Mouse (Mus musculus): ENCODE results near the gene Atp8a2. TPM values are rescaled to one million over a fixed set of nuclear protein-coding genes. Genes with fewer than 3 reads are reported as not detected.

The Atp8a2 gene
- polyA plus RNA-seq, 1 experiment from 2014 or later: 4.2 TPM

DNA sequence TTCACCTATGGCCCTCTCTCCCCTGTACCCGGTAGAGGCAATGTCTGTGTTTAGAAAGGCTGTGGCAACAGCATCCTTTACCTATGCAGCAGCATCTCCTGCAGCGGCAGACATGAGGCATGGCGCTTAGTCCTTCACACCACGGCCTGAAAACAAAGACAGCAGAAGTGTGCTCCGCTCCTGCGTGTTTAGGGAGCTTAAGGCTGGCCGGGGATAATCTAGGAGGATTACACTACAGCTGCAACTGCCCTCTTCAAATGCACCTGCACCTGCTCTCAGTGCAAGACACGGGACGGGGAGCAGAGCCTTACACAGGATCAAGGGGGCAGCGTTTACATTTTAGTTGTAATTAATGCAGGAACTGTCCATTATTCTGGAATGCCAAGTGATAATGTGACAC lies 75.4 kb downstream of the Atp8a2 start:
- H3K9ac ChIP-seq (replicated peaks; ENCODE audit: low read length): no peak overlapping the region

DNA sequence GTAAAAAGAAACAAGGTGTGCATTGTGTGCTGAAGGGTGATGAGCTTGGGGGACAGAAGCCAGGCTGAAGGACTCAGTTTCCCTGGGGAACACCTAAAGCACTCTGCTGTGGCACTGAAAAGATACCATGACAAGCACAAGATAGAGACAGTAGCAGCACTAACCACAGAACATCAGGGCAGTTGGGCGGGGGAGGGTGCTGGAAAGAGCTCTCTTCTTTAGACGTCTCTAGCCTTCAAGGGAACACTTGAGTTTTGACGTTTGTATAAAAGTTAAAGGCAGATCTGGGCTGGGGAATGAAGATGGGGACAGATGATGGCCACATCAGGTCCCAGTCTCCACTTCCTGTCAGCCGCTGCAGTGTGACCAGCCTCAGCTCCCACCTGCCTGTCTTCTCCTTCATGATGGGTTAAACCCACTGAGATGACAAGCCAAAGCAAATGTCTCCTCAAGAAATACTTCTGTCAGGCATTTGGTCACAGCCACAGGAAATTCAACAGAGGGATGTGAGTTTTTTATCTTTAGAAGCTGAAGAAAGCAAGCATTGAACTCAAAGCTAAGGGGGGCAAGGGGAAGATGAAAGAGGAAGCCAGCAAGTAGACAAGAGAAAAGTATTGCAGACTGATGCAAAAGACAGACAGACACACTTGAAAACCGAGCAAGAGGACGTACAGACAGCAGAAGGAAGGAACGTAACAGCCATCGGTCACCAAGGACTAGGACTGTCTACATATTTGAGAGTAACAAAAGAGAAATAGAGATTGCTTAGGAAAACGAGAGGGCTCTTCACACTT lies 79.0 kb downstream of the Atp8a2 start:
- no peaks in the 10 kb centered on the region for H3K36me3 ChIP-seq (replicated peaks; ENCODE audit: control insufficient read depth, insufficient read depth, low read depth, low read length)
- H3K4me1 ChIP-seq (ENCODE audit: control insufficient read depth, insufficient read depth, low read length): no peaks in the 10 kb centered on the region
- DNase-seq (ENCODE audit: low spot score) (no peak), ATAC-seq (replicated peaks; ENCODE audit: insufficient number of reproducible peaks, low FRiP score, low TSS enrichment, low read depth) (no peak)
- no peak overlapping the region for H3K4me2 ChIP-seq (ENCODE audit: low read depth, low read length)
- no peak overlapping the region for H3K4me3 ChIP-seq (ENCODE audit: low read depth, low read length)
- no peak overlapping the region for H3K27ac ChIP-seq (replicated peaks; ENCODE audit: low read depth, low read length)
- no peaks in the 10 kb centered on the region for H3K9me3 ChIP-seq (replicated peaks; ENCODE audit: control insufficient read depth, low read length)
- 81% methylated on average over 9 of the region's 9 CpGs for WGBS
- H3K27me3 ChIP-seq (ENCODE audit: control insufficient read depth, insufficient read depth, low read length): no peaks in the 10 kb centered on the region
- H3K9ac ChIP-seq (replicated peaks; ENCODE audit: low read length): no peak overlapping the region

More for the DNA sequence above, 75.4 kb downstream of the Atp8a2 start:
- 51% methylated on average over 10 of the region's 10 CpGs for WGBS
- Histone ChIP-seq H3K36me3 (replicated peaks; ENCODE audit: control insufficient read depth, insufficient read depth, low read depth, low read length) (no peaks in the 10 kb centered on the region), H3K4me1 (ENCODE audit: control insufficient read depth, insufficient read depth, low read length) (no peaks in the 10 kb centered on the region), H3K27ac (replicated peaks; ENCODE audit: low read depth, low read length) (no peak overlapping the region), H3K27me3 (ENCODE audit: control insufficient read depth, insufficient read depth, low read length) (no peaks in the 10 kb centered on the region), H3K9me3 (replicated peaks; ENCODE audit: control insufficient read depth, low read length) (no peaks in the 10 kb centered on the region), H3K4me3 (ENCODE audit: low read depth, low read length) (no peak overlapping the region), H3K4me2 (ENCODE audit: low read depth, low read length) (no peak overlapping the region)
- DNase-seq (ENCODE audit: low spot score): no peak
- no peak for ATAC-seq (replicated peaks; ENCODE audit: insufficient number of reproducible peaks, low FRiP score, low TSS enrichment, low read depth)

DNA sequence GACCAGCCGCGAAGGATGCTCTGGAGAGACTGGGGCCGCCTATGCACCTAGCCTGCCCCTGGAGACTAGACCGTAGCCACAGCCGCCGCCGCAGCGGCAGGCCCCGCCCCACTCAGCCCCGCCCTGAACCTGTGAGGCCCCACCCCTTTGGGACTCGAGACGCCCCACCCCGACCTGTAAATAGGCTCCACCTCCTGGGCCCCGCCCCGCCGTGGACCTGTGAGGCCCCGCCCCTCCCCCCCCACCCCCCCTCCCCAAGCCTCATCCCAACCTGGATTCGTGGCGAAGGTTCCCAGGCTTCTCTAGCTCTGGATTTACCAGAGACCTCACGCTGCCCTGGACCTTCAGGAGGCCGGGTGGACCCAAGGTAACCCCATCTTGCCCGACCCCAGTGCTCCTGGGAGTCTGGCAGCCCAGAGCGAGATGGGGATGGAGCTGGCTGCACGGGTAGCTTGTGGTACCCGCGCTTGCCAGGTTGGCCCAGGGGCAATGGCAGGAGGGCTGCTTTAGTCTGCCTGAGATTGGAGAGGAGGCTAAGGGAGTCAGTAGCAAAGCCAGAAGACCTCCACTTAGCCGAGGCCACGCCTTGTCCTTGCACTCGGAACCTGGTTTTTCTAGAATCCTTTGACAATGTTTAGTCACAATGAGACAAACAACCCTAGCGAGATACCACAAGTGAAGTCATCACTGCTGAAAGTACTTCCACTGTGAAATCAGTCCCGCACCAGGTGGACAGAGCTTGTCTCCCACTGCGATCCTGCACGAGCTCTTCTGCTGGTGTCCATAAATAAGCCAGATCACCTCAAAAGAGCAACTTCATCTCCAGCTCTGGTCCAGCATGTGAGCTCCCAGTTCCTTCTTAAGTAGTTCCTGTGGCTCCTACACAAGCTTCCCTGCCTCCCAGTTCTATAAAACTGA lies 109.9 kb downstream of the Atp8a2 start:
- H3K9me3 ChIP-seq (replicated peaks; ENCODE audit: control insufficient read depth, low read length): no peaks in the 10 kb centered on the region
- peak; percentile 83 for DNase-seq (ENCODE audit: low spot score)
- peak; percentile 94 for ATAC-seq (replicated peaks; ENCODE audit: insufficient number of reproducible peaks, low FRiP score, low TSS enrichment, low read depth)
- H3K27me3 ChIP-seq (ENCODE audit: control insufficient read depth, insufficient read depth, low read length): no peaks in the 10 kb centered on the region; the same call in 1 of the 2 replicates
- peak overlapping the region; percentile 88 for H3K4me2 ChIP-seq (ENCODE audit: low read depth, low read length)
- H3K27ac ChIP-seq (replicated peaks; ENCODE audit: low read depth, low read length): no peak overlapping the region
- 16% methylated on average over 20 of the region's 33 CpGs for WGBS
- H3K4me3 ChIP-seq (ENCODE audit: low read depth, low read length): peak overlapping the region; percentile 44
- no peaks in the 10 kb centered on the region for H3K4me1 ChIP-seq (ENCODE audit: control insufficient read depth, insufficient read depth, low read length)
- peak overlapping the region; percentile 53 for H3K9ac ChIP-seq (replicated peaks; ENCODE audit: low read length)
- no peaks in the 10 kb centered on the region for H3K36me3 ChIP-seq (replicated peaks; ENCODE audit: control insufficient read depth, insufficient read depth, low read depth, low read length)

DNA sequence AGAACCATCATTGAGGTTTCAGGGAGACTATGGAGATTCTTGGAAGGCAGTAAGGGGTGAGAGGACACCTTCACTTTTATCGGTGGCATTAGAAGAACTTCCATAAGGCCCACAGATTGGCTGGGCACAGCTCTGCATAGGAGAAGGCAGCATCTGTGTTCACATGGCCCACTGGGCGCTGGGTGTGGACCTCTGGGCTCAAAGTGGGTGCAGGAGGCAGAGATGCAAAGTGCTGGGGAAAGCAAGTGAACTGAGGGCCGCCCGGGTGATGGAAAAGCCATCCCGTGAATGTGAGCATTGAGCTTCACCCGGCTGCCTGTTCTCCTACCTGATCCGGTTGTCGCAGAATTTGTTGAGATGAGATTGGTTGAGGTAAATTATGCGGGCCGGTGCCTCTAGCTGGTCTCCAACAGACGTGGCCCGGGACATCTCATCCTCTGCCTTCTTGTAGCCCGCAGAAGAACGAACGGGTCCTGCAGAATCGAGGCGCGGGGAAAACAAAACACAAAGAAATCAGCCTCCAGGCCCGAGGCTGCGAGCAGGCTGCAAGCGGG lies 110.6 kb downstream of the Atp8a2 start:
- peak; percentile 9 for DNase-seq (ENCODE audit: low spot score)
- H3K9ac ChIP-seq (replicated peaks; ENCODE audit: low read length): peak overlapping the region; percentile 53
- H3K36me3 ChIP-seq (replicated peaks; ENCODE audit: control insufficient read depth, insufficient read depth, low read depth, low read length): no peaks in the 10 kb centered on the region
- ATAC-seq (replicated peaks; ENCODE audit: insufficient number of reproducible peaks, low FRiP score, low TSS enrichment, low read depth): peak; percentile 68
- no peaks in the 10 kb centered on the region for H3K4me1 ChIP-seq (ENCODE audit: control insufficient read depth, insufficient read depth, low read length)
- WGBS: 4% methylated on average over 21 of the region's 21 CpGs
- peak overlapping the region; percentile 44 for H3K4me3 ChIP-seq (ENCODE audit: low read depth, low read length)
- H3K9me3 ChIP-seq (replicated peaks; ENCODE audit: control insufficient read depth, low read length): no peaks in the 10 kb centered on the region
- no peak overlapping the region for H3K27ac ChIP-seq (replicated peaks; ENCODE audit: low read depth, low read length)
- peak overlapping the region; percentile 88 for H3K4me2 ChIP-seq (ENCODE audit: low read depth, low read length)
- no peaks in the 10 kb centered on the region; the same call in 1 of the 2 replicates for H3K27me3 ChIP-seq (ENCODE audit: control insufficient read depth, insufficient read depth, low read length)

DNA sequence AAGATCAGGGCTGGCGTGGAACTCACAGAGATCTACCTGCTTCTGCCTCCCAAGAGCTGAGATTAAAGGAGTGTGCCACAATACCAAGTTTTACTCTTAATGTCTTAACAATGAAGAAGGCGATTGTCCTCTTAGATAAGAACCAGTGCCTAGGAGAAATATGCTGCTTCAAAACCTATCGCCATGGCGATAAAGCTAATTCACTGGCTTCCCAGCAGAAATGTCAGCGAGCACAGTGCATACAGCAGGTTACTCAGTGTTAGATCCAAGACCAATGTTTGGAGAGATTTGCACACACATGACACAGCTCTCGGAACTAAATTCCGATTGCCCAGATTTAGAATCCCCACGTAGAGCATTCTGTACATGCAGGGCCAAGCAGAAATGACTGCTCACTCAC lies 114.2 kb downstream of the Atp8a2 start:
- Histone ChIP-seq H3K27me3 (ENCODE audit: control insufficient read depth, insufficient read depth, low read length) (no peaks in the 10 kb centered on the region; the same call in 1 of the 2 replicates), H3K4me2 (ENCODE audit: low read depth, low read length) (no peak overlapping the region), H3K4me1 (ENCODE audit: control insufficient read depth, insufficient read depth, low read length) (no peaks in the 10 kb centered on the region), H3K9me3 (replicated peaks; ENCODE audit: control insufficient read depth, low read length) (no peaks in the 10 kb centered on the region), H3K36me3 (replicated peaks; ENCODE audit: control insufficient read depth, insufficient read depth, low read depth, low read length) (no peaks in the 10 kb centered on the region), H3K27ac (replicated peaks; ENCODE audit: low read depth, low read length) (no peak overlapping the region), H3K4me3 (ENCODE audit: low read depth, low read length) (no peak overlapping the region), H3K9ac (replicated peaks; ENCODE audit: low read length) (no peak overlapping the region)
- ATAC-seq (replicated peaks; ENCODE audit: insufficient number of reproducible peaks, low FRiP score, low TSS enrichment, low read depth) (no peak), DNase-seq (ENCODE audit: low spot score) (no peak)
- 86% methylated on average over 8 of the region's 8 CpGs for WGBS

DNA sequence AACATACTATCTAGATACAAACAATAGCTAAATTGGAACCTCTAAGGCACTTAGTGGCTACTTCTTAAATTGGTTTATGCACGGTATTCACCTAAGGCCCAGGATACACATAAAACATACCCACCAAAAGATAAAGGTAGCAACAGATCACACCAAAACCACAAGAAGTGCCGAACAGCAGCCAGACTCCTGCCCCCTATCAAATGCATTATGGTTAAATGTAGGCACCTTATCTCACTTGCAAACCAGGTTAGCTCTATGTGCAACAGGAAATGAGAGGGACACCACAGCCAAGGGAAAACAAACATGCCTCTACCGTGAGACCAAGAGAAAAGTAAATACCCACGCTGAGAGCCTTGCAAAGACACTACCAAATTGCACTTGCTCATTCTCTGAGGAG lies 124.5 kb downstream of the Atp8a2 start:
- 80% methylated on average over 4 of the region's 4 CpGs for WGBS
- Histone ChIP-seq H3K4me2 (ENCODE audit: low read depth, low read length) (no peak overlapping the region), H3K36me3 (replicated peaks; ENCODE audit: control insufficient read depth, insufficient read depth, low read depth, low read length) (no peaks in the 10 kb centered on the region), H3K4me1 (ENCODE audit: control insufficient read depth, insufficient read depth, low read length) (no peaks in the 10 kb centered on the region), H3K4me3 (ENCODE audit: low read depth, low read length) (no peak overlapping the region), H3K9me3 (replicated peaks; ENCODE audit: control insufficient read depth, low read length) (no peaks in the 10 kb centered on the region), H3K27me3 (ENCODE audit: control insufficient read depth, insufficient read depth, low read length) (no peaks in the 10 kb centered on the region), H3K27ac (replicated peaks; ENCODE audit: low read depth, low read length) (no peak overlapping the region), H3K9ac (replicated peaks; ENCODE audit: low read length) (no peak overlapping the region)
- no peak for ATAC-seq (replicated peaks; ENCODE audit: insufficient number of reproducible peaks, low FRiP score, low TSS enrichment, low read depth)
- no peak for DNase-seq (ENCODE audit: low spot score)

DNA sequence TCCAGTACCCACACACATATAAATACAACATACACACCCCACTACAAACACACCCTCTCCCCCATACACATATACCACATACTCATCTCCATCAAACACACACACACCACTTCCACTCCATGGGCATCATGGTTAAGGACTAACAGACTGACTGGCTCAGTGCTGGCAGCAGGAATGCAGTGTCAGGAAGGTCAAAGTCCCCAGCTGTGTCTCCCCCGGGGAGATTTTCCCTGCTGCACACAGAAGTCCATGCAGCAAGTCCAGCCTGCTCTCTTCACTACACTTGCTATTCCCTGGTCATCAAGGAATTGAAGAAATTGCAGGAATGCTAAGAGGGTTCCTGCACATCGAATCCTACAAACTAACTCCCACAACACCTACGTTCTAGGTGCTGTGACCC lies 131.8 kb downstream of the Atp8a2 start:
- no peaks in the 10 kb centered on the region for H3K4me1 ChIP-seq (ENCODE audit: control insufficient read depth, insufficient read depth, low read length)
- H3K36me3 ChIP-seq (replicated peaks; ENCODE audit: control insufficient read depth, insufficient read depth, low read depth, low read length): no peaks in the 10 kb centered on the region
- no peak for ATAC-seq (replicated peaks; ENCODE audit: insufficient number of reproducible peaks, low FRiP score, low TSS enrichment, low read depth)
- DNase-seq (ENCODE audit: low spot score): no peak
- no peak overlapping the region for H3K4me2 ChIP-seq (ENCODE audit: low read depth, low read length)
- H3K4me3 ChIP-seq (ENCODE audit: low read depth, low read length): no peak overlapping the region
- no peaks in the 10 kb centered on the region for H3K27me3 ChIP-seq (ENCODE audit: control insufficient read depth, insufficient read depth, low read length)
- WGBS: 65% methylated on average over 3 of the region's 3 CpGs
- H3K27ac ChIP-seq (replicated peaks; ENCODE audit: low read depth, low read length): no peak overlapping the region
- no peaks in the 10 kb centered on the region for H3K9me3 ChIP-seq (replicated peaks; ENCODE audit: control insufficient read depth, low read length)
- no peak overlapping the region for H3K9ac ChIP-seq (replicated peaks; ENCODE audit: low read length)
